Mouse (Mus musculus): ENCODE results near the gene Kif19a.

GRCm38 (mm10) chr11:114823199-114823725 is 58.1 kb downstream of the Kif19a start:
- TF ChIP-seq CTCF (IDR thresholded peaks at IDR 0.05; ENCODE audit: control insufficient read depth, insufficient read depth, low read length), result no peak
- TF ChIP-seq POLR2A (IDR thresholded peaks at IDR 0.05; ENCODE audit: borderline replicate concordance, control insufficient read depth, low read depth, low read length), result no peak
